Mouse (Mus musculus): ENCODE results near the gene Psmb3.
"Not testable (repeated sequence)": the region's sequence is repeated elsewhere in the genome, so short reads cannot be mapped to it uniquely, and the experiment has no call there.

The Psmb3 gene

GRCm38 (mm10) chr11:97716021-97716420 lies 12.8 kb downstream of the Psmb3 start:
- DNase-seq (ENCODE audit: low read depth, low spot score), result no peak

DNA sequence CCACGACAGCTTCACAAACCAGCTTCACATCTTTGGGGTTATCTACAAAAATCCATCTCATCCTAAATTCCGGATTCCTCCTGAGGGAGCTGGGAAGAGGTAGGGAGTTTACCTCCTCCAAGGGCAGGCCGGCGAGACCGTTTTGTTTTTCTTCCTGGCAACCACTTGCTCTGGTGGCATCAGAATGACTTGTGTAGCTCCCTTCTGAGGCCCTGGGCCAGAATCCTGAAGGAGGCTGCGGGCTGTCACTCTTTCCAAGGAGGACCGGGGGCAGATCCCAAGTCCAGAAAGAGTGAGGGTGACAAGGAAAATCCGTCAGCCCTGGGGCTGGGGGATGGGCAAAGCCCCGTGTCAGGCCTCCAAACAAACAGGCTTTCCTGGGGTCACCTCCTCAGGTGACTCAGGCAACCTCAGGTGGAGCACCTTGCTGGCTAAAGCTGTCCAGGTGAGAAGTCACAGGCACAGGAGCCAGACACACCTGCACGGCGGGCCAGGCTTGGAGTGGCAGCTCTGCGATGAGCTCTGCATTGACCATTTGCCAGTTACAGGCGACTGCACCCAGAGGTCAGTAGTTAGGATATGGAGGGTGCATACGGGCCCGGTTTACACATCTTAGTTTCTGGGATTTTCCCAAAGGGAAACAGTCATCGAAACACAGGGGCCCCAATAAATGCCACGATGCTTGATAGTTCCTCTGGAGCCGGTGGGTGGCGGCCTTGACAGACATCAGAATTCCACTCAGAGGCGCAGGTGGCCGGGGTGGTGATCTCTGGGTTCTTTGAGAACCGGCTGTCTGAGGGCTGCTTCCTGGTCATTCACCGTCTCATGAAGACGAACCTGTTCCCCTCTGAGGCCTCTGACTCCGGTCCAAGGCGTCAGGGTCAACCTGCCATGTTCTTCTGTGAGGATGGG lies 14.4 kb downstream of the Psmb3 start:
- DNase-seq (ENCODE audit: low read depth, low spot score), result no peak

DNA sequence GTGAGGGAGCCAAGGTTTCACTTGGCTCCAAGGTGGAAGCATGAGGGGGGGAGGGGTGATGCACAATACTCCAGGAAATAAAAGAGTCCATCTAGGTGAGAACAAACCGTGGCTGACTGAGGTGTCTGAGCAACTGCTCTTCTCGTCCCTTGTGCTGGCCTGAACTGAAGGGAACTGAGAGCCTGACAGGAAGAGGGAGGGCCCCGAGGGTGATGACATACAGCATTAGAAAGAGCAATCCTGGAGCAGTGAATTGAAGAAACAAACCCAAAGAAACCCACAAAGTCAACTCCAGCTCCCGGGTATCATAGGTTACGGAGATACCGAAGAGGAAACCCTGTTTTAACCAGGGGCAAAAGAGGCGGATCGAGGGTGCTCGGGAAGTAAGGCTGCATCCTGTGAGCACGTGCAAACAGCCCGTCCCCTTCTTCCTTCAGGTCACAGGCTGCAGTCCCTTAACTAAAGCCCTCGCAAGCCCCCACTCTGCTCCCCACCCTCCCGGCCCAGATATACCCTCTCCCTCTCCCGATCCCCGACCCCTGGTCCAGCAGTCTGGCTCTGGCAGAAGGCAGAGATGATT lies 15.2 kb downstream of the Psmb3 start:
- DNase-seq (ENCODE audit: low read depth, low spot score), result no peak

GRCm38 (mm10) chr11:97719041-97719440 lies 15.8 kb downstream of the Psmb3 start:
- DNase-seq (ENCODE audit: low read depth, low spot score), result no peak

- DNase-seq (ENCODE audit: low read depth, low spot score), result no peak
Measured at GRCm38 (mm10) chr11:97721338-97721737, 18.1 kb downstream of the Psmb3 start.

DNA sequence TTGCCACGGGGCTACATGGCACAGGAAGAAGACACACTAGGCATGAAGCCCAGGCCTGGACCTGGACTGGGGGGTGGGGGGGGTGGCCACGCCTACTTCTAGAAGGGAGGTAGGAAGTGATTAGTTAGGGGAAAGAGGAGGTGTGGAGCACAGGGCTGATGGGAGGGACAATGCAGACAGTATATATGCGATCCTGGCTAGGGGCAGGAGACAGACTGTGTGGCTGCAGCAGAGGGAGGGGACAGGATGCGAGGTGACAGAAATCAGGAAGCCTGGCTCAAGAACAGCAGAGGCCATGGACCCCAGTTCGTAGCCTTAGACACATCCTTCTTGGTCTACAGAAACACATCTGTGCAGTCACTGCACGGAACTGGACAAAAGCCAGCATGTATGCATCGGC lies 20.5 kb downstream of the Psmb3 start:
- DNase-seq (ENCODE audit: low read depth, low spot score), result no peak

GRCm38 (mm10) chr11:97728311-97728710 lies 25.1 kb downstream of the Psmb3 start:
- DNase-seq (ENCODE audit: low read depth, low spot score), result no peak

DNA sequence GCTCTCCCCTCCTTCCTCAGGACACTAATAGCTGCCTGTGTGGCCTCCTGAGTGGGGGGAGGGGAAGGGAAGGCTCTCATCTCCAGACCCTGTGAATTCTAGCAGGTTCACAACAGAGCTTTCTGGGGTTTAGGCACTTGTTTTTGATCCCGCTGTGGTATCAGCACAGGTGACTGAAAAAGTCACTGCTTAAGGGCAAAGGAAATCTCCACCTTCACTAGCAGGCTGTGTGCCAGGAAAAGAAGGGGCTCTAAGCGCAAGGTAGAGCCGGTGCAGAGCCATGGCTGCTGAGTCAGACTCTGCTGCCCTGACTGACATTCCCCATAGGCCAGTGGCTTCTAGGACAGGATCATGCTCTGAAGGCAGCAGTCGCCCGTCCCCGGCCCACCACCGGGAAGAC lies 25.5 kb downstream of the Psmb3 start:
- no peak for DNase-seq (ENCODE audit: low read depth, low spot score)

DNA sequence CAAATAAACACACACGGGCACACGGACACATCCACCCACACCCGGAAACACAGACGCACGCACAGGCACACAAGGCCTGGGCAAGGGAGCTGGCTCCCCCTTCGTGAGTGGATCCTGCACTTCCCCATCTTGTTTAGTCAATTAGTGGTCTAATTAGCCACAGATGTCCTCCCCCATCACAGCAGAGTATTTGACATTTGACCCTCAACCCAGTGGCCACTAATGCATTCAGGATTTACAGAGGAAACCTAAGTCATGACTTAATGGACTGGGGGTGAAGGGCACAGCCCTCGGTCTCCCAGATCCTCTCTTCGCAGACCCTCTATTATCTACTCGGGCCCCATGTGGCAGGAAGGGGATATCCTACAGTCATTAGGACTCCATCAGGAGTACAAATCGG lies 30.5 kb downstream of the Psmb3 start:
- no peak for DNase-seq (ENCODE audit: low read depth, low spot score)

GRCm38 (mm10) chr11:97734810-97735209 lies 31.6 kb downstream of the Psmb3 start:
- DNase-seq (ENCODE audit: low read depth, low spot score), result not testable (repeated sequence)

- DNase-seq (ENCODE audit: low read depth, low spot score), result no peak
Measured at GRCm38 (mm10) chr11:97736645-97737044, 33.4 kb downstream of the Psmb3 start.

DNA sequence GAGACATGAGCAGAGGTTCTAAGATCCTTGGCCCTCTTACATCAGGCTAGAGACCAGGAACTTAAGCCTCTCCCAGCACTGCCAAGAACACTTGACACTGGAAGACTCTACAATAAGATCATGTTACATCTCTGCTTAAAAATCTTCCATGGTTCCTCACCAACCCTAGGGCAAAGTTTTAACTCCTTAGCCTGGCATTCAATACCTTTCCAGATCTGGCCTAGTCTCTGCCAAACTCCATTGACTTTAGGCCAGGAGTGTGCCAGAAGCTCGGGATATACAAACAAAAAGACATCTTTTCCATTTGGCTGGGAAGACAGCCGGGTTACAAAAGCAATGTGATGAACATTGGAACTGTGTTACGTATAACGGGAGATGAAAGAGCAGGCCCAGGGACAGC lies 34.4 kb downstream of the Psmb3 start:
- DNase-seq (ENCODE audit: low read depth, low spot score), result no peak

DNA sequence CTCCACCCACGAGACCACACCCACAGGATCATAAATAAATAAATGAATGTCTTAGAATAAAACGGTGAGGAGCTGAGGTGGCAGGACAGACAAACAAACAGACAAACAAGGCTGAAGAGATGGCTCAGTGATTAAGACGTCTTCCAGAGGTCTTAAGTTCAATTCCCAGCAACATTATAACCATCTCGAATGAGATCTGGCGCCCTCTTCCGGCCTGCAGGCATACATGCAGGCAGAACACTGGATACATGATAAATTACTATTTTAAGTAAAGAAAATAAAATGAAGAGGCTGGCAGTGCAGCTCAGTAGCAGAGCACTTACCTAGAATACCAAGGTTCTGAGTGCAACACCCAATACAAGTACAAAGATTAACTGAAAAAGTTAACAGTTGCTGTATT lies 35.5 kb downstream of the Psmb3 start:
- DNase-seq (ENCODE audit: low read depth, low spot score), result peak; percentile 43

- peak; percentile 70 for DNase-seq (ENCODE audit: low read depth, low spot score)
Measured at GRCm38 (mm10) chr11:97739155-97739554, 36.0 kb downstream of the Psmb3 start.

GRCm38 (mm10) chr11:97740190-97740589 lies 37.0 kb downstream of the Psmb3 start:
- DNase-seq (ENCODE audit: low read depth, low spot score), result no peak

- DNase-seq (ENCODE audit: low read depth, low spot score), result no peak
Measured at GRCm38 (mm10) chr11:97742157-97742556, 39.0 kb downstream of the Psmb3 start.

GRCm38 (mm10) chr11:97742591-97742990 lies 39.4 kb downstream of the Psmb3 start:
- no peak for DNase-seq (ENCODE audit: low read depth, low spot score)

DNA sequence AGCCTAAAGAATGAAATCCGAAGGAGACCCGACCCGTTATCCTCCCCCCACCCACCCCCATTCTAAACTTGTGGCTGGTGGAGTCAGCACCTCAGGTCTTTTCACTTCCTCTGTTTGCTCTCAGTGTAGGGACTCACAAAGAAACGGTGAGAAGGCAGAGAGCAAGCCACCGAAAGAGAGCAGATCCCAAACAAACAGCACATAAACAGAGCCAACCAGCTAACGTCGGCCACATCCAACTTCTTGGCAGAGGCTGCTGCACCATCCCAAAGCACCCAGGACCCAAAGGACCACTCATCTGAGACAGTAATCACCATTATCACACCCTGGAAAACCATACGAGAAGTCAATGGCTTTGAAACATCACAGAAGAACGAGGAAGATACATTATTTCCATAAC lies 40.2 kb downstream of the Psmb3 start:
- no peak for DNase-seq (ENCODE audit: low read depth, low spot score)

GRCm38 (mm10) chr11:97744063-97744717 lies 41.0 kb downstream of the Psmb3 start, which contains the start of gene Pip4k2b:
Pip4k2b (minus strand) TSS chr11:97744704.
- DNase-seq (ENCODE audit: low read depth, low spot score), result no peak

GRCm38 (mm10) chr11:97744718-97745330 lies 41.6 kb downstream of the Psmb3 start:
- DNase-seq (ENCODE audit: low read depth, low spot score), result peak; percentile 100

DNA sequence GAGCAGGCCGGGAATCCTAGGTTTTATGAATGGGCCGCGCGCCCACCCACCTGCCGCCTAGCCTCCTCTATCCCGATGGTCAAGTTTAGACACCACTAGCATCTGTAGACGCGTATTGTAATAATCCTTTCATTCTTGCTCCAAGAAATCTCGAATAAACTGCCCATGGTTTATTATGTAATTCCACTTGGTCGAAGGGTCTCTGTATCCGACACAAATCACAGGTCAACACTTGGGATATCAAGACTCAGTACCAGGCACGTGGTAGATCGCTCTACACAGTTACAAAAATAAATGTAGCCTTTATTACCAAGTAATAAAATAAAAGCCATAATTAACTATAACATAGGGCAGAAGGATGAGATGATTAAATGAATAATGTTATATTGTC lies 42.1 kb downstream of the Psmb3 start:
- DNase-seq (ENCODE audit: low read depth, low spot score), result no peak

DNA sequence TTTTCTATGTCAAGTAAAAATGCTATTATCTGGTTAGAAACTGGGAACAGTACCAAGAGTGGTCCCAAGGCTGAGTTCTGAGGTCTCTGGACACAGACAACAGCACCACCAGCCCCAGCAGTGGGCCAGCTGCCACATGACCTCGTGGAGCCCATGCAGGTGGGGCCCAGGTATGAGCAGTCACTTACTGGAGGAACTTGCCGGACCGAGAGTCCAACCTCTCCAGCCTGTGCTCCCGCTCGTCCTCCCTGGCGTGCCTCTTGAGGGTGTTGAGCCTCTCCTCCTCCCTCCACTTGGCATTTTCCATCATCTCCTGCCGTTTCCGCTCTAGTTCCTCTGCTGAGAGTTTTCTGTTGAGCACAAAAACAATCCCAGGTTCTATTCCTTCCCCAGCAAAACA lies 44.6 kb downstream of the Psmb3 start:
- no peak for DNase-seq (ENCODE audit: low read depth, low spot score)

All from WW6 (cell line).